Mouse (Mus musculus): Measurements from ENCODE around the gene Dcdc2a. TPM values are rescaled to one million over a fixed set of nuclear protein-coding genes. Genes with fewer than 3 reads are reported as not detected.

Dcdc2a gene
- 1 to 10 TPM; 6.7 to 9.4 TPM for total RNA-seq (2021)

GRCm38 (mm10) chr13:25055873-25056667 is at the start of gene Dcdc2a:
Dcdc2a (plus strand) TSS chr13:25056004.
- intact Hi-C loops (cut with DNase I): loop anchor here (5.0 kb wide), 1 partner anchor 46 kb away; no protein-coding TSS in a partner anchor

GRCm38 (mm10) chr13:25007115-25007514 is 48.7 kb upstream of the Dcdc2a start:
- intact Hi-C loops (cut with DNase I): no loop called here
- no peak for DNase-seq (ENCODE audit: extremely low spot score in 1 of 2, low spot score in 2 of 2)

More at GRCm38 (mm10) chr13:25055873-25056667, at the start of gene Dcdc2a:
- peak in 1 of 2 experiments; percentile 44 for DNase-seq (ENCODE audit: extremely low spot score in 1 of 2, low spot score in 2 of 2)

- intact Hi-C loops (cut with DNase I): no loop called here
- no peak for DNase-seq (ENCODE audit: extremely low spot score in 1 of 2, low spot score in 2 of 2)
Measured at GRCm38 (mm10) chr13:25018316-25018715, 37.5 kb upstream of the Dcdc2a start.

- intact Hi-C loops (cut with DNase I): no loop called here
- peak; percentile 80 to 92 for DNase-seq (ENCODE audit: extremely low spot score in 1 of 2, low spot score in 2 of 2)
Measured at GRCm38 (mm10) chr13:25019793-25020539, 35.8 kb upstream of the Dcdc2a start, which contains the start of gene Mrs2. Mrs2 (minus strand) TSS chr13:25020379.

GRCm38 (mm10) chr13:25020540-25020892 is 35.3 kb upstream of the Dcdc2a start:
- DNase-seq (ENCODE audit: extremely low spot score in 1 of 2, low spot score in 2 of 2): no peak
- intact Hi-C loops (cut with DNase I): no loop called here

- DNase-seq (ENCODE audit: extremely low spot score in 1 of 2, low spot score in 2 of 2): no peak
- intact Hi-C loops (cut with DNase I): no loop called here
Measured at GRCm38 (mm10) chr13:25022386-25022785, 33.4 kb upstream of the Dcdc2a start.

- DNase-seq (ENCODE audit: extremely low spot score in 1 of 2, low spot score in 2 of 2): no peak
- intact Hi-C loops (cut with DNase I): no loop called here
Measured at GRCm38 (mm10) chr13:25023129-25023528, 32.7 kb upstream of the Dcdc2a start.

- intact Hi-C loops (cut with DNase I): loop anchor here (5.0 kb wide), 1 partner anchor 88 kb away; no protein-coding TSS in a partner anchor
- peak in 1 of 2 experiments; percentile 58 for DNase-seq (ENCODE audit: extremely low spot score in 1 of 2, low spot score in 2 of 2)
Measured at GRCm38 (mm10) chr13:25024655-25025054, 31.1 kb upstream of the Dcdc2a start.

GRCm38 (mm10) chr13:25026409-25027113 is 29.2 kb upstream of the Dcdc2a start:
- intact Hi-C loops (cut with DNase I): loop anchor here (5.0 kb wide), 1 partner anchor 86 kb away; no protein-coding TSS in a partner anchor
- DNase-seq (ENCODE audit: extremely low spot score in 1 of 2, low spot score in 2 of 2): no peak

- intact Hi-C loops (cut with DNase I): loop anchor here (5.0 kb wide), 1 partner anchor 85 kb away; no protein-coding TSS in a partner anchor
- DNase-seq (ENCODE audit: extremely low spot score in 1 of 2, low spot score in 2 of 2): no peak
Measured at GRCm38 (mm10) chr13:25027114-25027425, 28.7 kb upstream of the Dcdc2a start.

GRCm38 (mm10) chr13:25039488-25039887 is 16.3 kb upstream of the Dcdc2a start:
- intact Hi-C loops (cut with DNase I): no loop called here
- DNase-seq (ENCODE audit: extremely low spot score in 1 of 2, low spot score in 2 of 2): no peak

- no peak for DNase-seq (ENCODE audit: extremely low spot score in 1 of 2, low spot score in 2 of 2)
- intact Hi-C loops (cut with DNase I): no loop called here
Measured at GRCm38 (mm10) chr13:25052671-25053070, 3.1 kb upstream of the Dcdc2a start.

- DNase-seq (ENCODE audit: extremely low spot score in 1 of 2, low spot score in 2 of 2): peak; percentile 62 to 86
- intact Hi-C loops (cut with DNase I): loop anchor here (5.0 kb wide), 1 partner anchor 47 kb away; no protein-coding TSS in a partner anchor
Measured at GRCm38 (mm10) chr13:25055111-25055554, 671 bp upstream of the Dcdc2a start.

- intact Hi-C loops (cut with DNase I): no loop called here
- DNase-seq (ENCODE audit: extremely low spot score in 1 of 2, low spot score in 2 of 2): no peak
Measured at GRCm38 (mm10) chr13:25066659-25067058, 10.9 kb downstream of the Dcdc2a start.

- intact Hi-C loops (cut with DNase I): no loop called here
- no peak for DNase-seq (ENCODE audit: extremely low spot score in 1 of 2, low spot score in 2 of 2)
Measured at GRCm38 (mm10) chr13:25067183-25067582, 11.4 kb downstream of the Dcdc2a start.

GRCm38 (mm10) chr13:25069765-25070164 is 14.0 kb downstream of the Dcdc2a start:
- intact Hi-C loops (cut with DNase I): no loop called here
- peak in 1 of 2 experiments; percentile 35 for DNase-seq (ENCODE audit: extremely low spot score in 1 of 2, low spot score in 2 of 2)

- intact Hi-C loops (cut with DNase I): no loop called here
- no peak for DNase-seq (ENCODE audit: extremely low spot score in 1 of 2, low spot score in 2 of 2)
Measured at GRCm38 (mm10) chr13:25070791-25071190, 15.0 kb downstream of the Dcdc2a start.

- intact Hi-C loops (cut with DNase I): no loop called here
- no peak for DNase-seq (ENCODE audit: extremely low spot score in 1 of 2, low spot score in 2 of 2)
Measured at GRCm38 (mm10) chr13:25077262-25077661, 21.5 kb downstream of the Dcdc2a start.

- intact Hi-C loops (cut with DNase I): no loop called here
- DNase-seq (ENCODE audit: extremely low spot score in 1 of 2, low spot score in 2 of 2): peak in 1 of 2 experiments; percentile 69
Measured at GRCm38 (mm10) chr13:25083144-25083572, 27.4 kb downstream of the Dcdc2a start.
